Comparison of ENCODE assay signal across 7 mouse cellular contexts in genomic region chr15:32718293-32718963, GRCm38 (mm10).
DNase-seq lines count a peak whose midpoint lies in the region; ATAC-seq lines count a peak whose summit lies in the region.

No protein-coding gene starts in this region.

- no peak overlapping the region for H3K4me3 ChIP-seq in forebrain, embryonic 14.5 days (ENCODE audit: low read depth, low read length)
- no peak overlapping the region for H3K4me3 ChIP-seq in hindbrain, embryonic 15.5 days

- H3K27ac ChIP-seq in forebrain, embryonic 14.5 days (ENCODE audit: low read depth, low read length), result no peak overlapping the region
- no peak overlapping the region for H3K27ac ChIP-seq in hindbrain, embryonic 15.5 days (replicated peaks)

- no peaks in the 10 kb centered on the region for H3K9me3 ChIP-seq in forebrain, embryonic 14.5 days (replicated peaks; ENCODE audit: control insufficient read depth, low read length)
- no peaks in the 10 kb centered on the region for H3K9me3 ChIP-seq in hindbrain, embryonic 15.5 days

- H3K4me2 ChIP-seq in forebrain, embryonic 14.5 days (ENCODE audit: low read length), result no peak overlapping the region
- H3K4me2 ChIP-seq in hindbrain, embryonic 15.5 days, result no peak overlapping the region

- DNase-seq in ZHBTc4 (ENCODE audit: low read depth, low spot score), result peak; percentile 68
- DNase-seq in cerebellum, adult 11 months, result peak; percentile 28
- DNase-seq in forebrain, embryonic 14.5 days (ENCODE audit: low spot score), result peak; percentile 85
- DNase-seq in layer of hippocampus, postnatal 25 days (ENCODE audit: extremely low spot score in 1 of 2, low spot score in 1 of 2), result peak; percentile 21 to 43
- peak; percentile 65 for DNase-seq in right cerebral cortex, postnatal 14 days

- 40% methylated on average over 4 of the region's 4 CpGs for WGBS in forebrain, embryonic 14.5 days
- WGBS in hindbrain, embryonic 15.5 days, result 43% methylated on average over 4 of the region's 4 CpGs

- no peaks in the 10 kb centered on the region for H3K27me3 ChIP-seq in forebrain, embryonic 14.5 days (replicated peaks; ENCODE audit: control insufficient read depth, insufficient read depth, low read length)
- no peaks in the 10 kb centered on the region for H3K27me3 ChIP-seq in hindbrain, embryonic 15.5 days

- H3K9ac ChIP-seq in forebrain, embryonic 14.5 days (ENCODE audit: low read length), result no peak overlapping the region
- no peak overlapping the region for H3K9ac ChIP-seq in hindbrain, embryonic 15.5 days

- peak; percentile 98 for ATAC-seq in forebrain, embryonic 14.5 days
- peak; percentile 93 for ATAC-seq in hindbrain, embryonic 15.5 days (ENCODE audit: low FRiP score, low read depth)
- peak; percentile 86 for ATAC-seq in megakaryocyte progenitor cell, adult 5-6 weeks (replicated peaks; ENCODE audit: poor library complexity)

- no peaks in the 10 kb centered on the region for H3K36me3 ChIP-seq in forebrain, embryonic 14.5 days (ENCODE audit: control insufficient read depth, insufficient read depth, low read length)
- H3K36me3 ChIP-seq in hindbrain, embryonic 15.5 days, result no peaks in the 10 kb centered on the region

- no peaks in the 10 kb centered on the region for H3K4me1 ChIP-seq in forebrain, embryonic 14.5 days (ENCODE audit: control insufficient read depth, insufficient read depth, low read length)
- no peaks in the 10 kb centered on the region for H3K4me1 ChIP-seq in hindbrain, embryonic 15.5 days (replicated peaks)

Comparison
In these comparisons a context has a peak if more than half of its experiments do, and no peak if none do; other contexts are left out.
1. DNase-seq: peak in every context shown above with its lines; median percentile 85 in forebrain, embryonic 14.5 days; 68 in ZHBTc4; 65 in right cerebral cortex, postnatal 14 days; 32 in layer of hippocampus, postnatal 25 days; 28 in cerebellum, adult 11 months.